Mouse (Mus musculus): ENCODE measurements around the gene Ccdc187. TPM values are rescaled to one million over a fixed set of nuclear protein-coding genes. Genes with fewer than 3 reads are reported as not detected.

Ccdc187 gene
- total and polyA plus RNA-seq, 2 experiments = under 0.01 TPM; not detected in 1

DNA sequence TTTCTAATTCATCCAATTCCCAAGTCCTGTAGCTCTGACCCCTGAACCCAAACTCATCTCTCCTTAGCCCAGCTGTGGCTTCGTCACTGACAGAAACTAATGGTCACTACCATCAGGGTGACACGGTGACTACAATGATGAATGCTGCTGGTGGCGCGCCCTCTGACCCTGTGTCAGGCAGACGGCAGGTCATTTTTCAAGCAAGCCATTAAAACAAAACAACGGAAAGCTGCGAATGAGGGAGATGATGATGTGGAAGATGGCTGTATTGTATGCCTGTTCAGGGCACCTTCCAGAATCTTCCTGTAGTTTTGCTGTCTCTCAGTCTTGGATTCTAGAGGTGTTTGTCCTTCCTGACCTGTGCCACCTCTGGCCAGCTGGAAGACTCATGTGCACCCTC, 8.0 kb downstream of the Ccdc187 start:
- H3K9ac ChIP-seq (ENCODE audit: low read depth, low read length) = no peak overlapping the region
- H3K27me3 ChIP-seq (ENCODE audit: control insufficient read depth, insufficient read depth, low read length) = no peaks in the 10 kb centered on the region
- H3K79me2 ChIP-seq (ENCODE audit: control insufficient read depth, insufficient read depth, low read length) = no peaks in the 10 kb centered on the region
- 70% methylated on average over 7 of the region's 7 CpGs for WGBS
- no peak for DNase-seq (ENCODE audit: extremely low read depth, low read depth, low spot score)
- TF ChIP-seq POLR2A (IDR thresholded peaks at IDR 0.05; ENCODE audit: extremely low read depth, insufficient read depth, low read length) (no peak), CTCF (IDR thresholded peaks at IDR 0.05; ENCODE audit: low read depth, low read length) (no peak)
- no peak overlapping the region for H3K27ac ChIP-seq (replicated peaks; ENCODE audit: insufficient read depth, low read depth, low read length)
- H3K4me3 ChIP-seq (ENCODE audit: insufficient read depth, low read depth, low read length) = no peak overlapping the region
- H3K36me3 ChIP-seq (ENCODE audit: control insufficient read depth, insufficient read depth, low read length) = no peaks in the 10 kb centered on the region
- no peaks in the 10 kb centered on the region for H3K4me1 ChIP-seq (ENCODE audit: control insufficient read depth, insufficient read depth, low read length)

DNA sequence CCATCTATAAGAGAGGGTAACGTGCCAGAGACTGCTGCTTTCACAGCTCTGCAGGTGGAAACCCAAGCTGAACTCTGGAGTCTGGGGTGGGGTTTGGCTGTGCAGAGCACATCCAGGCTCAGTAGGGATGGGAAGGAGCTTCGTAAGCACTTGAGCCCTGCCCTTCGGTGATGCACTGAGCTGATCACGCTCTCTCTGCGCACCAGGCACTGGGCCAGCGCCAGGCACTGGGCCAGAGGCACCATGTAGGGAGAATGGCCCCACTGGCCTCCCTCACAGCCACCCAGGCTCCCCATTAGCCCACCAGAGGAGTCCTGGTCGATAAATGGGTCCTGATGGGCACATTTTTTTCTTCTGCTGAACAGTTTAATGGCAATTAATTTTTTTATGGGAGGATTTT, 8.6 kb downstream of the Ccdc187 start:
- WGBS = 72% methylated on average over 7 of the region's 7 CpGs
- Histone ChIP-seq H3K9ac (ENCODE audit: low read depth, low read length) (no peak overlapping the region), H3K4me3 (ENCODE audit: insufficient read depth, low read depth, low read length) (no peak overlapping the region), H3K36me3 (ENCODE audit: control insufficient read depth, insufficient read depth, low read length) (no peaks in the 10 kb centered on the region), H3K27me3 (ENCODE audit: control insufficient read depth, insufficient read depth, low read length) (no peaks in the 10 kb centered on the region), H3K79me2 (ENCODE audit: control insufficient read depth, insufficient read depth, low read length) (no peaks in the 10 kb centered on the region), H3K27ac (replicated peaks; ENCODE audit: insufficient read depth, low read depth, low read length) (no peak overlapping the region), H3K4me1 (ENCODE audit: control insufficient read depth, insufficient read depth, low read length) (no peaks in the 10 kb centered on the region)
- no peak for TF ChIP-seq POLR2A (IDR thresholded peaks at IDR 0.05; ENCODE audit: extremely low read depth, insufficient read depth, low read length)
- no peak for TF ChIP-seq CTCF (IDR thresholded peaks at IDR 0.05; ENCODE audit: low read depth, low read length)
- no peak for DNase-seq (ENCODE audit: extremely low read depth, low read depth, low spot score)

DNA sequence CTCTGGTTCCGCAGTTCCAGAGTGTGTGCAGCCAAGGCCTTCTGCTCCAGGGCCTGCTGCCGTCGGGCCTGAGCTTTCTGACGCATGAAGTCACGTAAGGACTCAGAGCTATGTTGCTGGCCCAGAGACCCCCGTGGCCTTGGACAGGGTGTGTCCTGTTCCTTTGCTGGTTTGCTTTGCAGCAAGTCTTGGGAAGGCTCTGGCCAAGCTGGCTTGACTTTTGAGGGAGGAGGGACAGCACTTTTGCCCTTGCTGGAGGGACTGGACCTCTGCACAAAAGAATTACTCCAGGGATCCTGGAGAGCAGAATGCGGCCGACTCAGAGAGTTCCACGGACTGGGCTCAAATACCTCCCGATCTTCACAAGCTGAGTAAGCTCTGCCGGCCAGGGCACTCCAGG, 13.8 kb downstream of the Ccdc187 start:
- DNase-seq (ENCODE audit: extremely low read depth, low read depth, low spot score) = no peak
- WGBS = 83% methylated on average over 11 of the region's 11 CpGs
- H3K4me3 ChIP-seq (ENCODE audit: insufficient read depth, low read depth, low read length) = no peak overlapping the region
- TF ChIP-seq POLR2A (IDR thresholded peaks at IDR 0.05; ENCODE audit: extremely low read depth, insufficient read depth, low read length) (no peak), CTCF (IDR thresholded peaks at IDR 0.05; ENCODE audit: low read depth, low read length) (no peak)
- no peaks in the 10 kb centered on the region for H3K27me3 ChIP-seq (ENCODE audit: control insufficient read depth, insufficient read depth, low read length)
- no peaks in the 10 kb centered on the region for H3K4me1 ChIP-seq (ENCODE audit: control insufficient read depth, insufficient read depth, low read length)
- H3K27ac ChIP-seq (replicated peaks; ENCODE audit: insufficient read depth, low read depth, low read length) = no peak overlapping the region
- H3K79me2 ChIP-seq (ENCODE audit: control insufficient read depth, insufficient read depth, low read length) = no peaks in the 10 kb centered on the region
- no peaks in the 10 kb centered on the region for H3K36me3 ChIP-seq (ENCODE audit: control insufficient read depth, insufficient read depth, low read length)
- H3K9ac ChIP-seq (ENCODE audit: low read depth, low read length) = no peak overlapping the region

DNA sequence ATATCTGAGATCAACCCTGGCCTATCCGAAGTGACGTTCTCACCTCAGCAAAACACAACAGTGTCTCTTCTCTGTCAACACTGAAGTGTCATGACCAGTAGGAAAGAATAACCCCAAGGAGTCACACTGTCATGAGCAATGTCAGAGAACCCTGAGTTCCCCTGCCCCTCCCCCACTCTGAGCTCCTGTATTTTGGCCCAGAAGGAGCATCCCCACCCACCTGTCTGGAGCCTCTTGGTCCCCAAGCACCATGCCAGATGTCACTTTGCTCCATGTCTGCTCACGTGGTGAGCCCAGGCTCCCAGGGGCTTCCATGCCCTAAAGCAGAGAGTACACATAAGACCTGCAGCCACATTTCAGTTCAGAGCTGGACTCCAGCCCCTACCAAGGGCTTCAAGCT, 14.6 kb downstream of the Ccdc187 start:
- H3K27me3 ChIP-seq (ENCODE audit: control insufficient read depth, insufficient read depth, low read length) = no peaks in the 10 kb centered on the region
- no peaks in the 10 kb centered on the region for H3K36me3 ChIP-seq (ENCODE audit: control insufficient read depth, insufficient read depth, low read length)
- WGBS = 76% methylated on average over 3 of the region's 3 CpGs
- no peak overlapping the region for H3K4me3 ChIP-seq (ENCODE audit: insufficient read depth, low read depth, low read length)
- TF ChIP-seq POLR2A (IDR thresholded peaks at IDR 0.05; ENCODE audit: extremely low read depth, insufficient read depth, low read length) (no peak), CTCF (IDR thresholded peaks at IDR 0.05; ENCODE audit: low read depth, low read length) (no peak)
- no peaks in the 10 kb centered on the region for H3K4me1 ChIP-seq (ENCODE audit: control insufficient read depth, insufficient read depth, low read length)
- no peak overlapping the region for H3K9ac ChIP-seq (ENCODE audit: low read depth, low read length)
- no peaks in the 10 kb centered on the region for H3K79me2 ChIP-seq (ENCODE audit: control insufficient read depth, insufficient read depth, low read length)
- no peak for DNase-seq (ENCODE audit: extremely low read depth, low read depth, low spot score)
- H3K27ac ChIP-seq (replicated peaks; ENCODE audit: insufficient read depth, low read depth, low read length) = no peak overlapping the region

DNA sequence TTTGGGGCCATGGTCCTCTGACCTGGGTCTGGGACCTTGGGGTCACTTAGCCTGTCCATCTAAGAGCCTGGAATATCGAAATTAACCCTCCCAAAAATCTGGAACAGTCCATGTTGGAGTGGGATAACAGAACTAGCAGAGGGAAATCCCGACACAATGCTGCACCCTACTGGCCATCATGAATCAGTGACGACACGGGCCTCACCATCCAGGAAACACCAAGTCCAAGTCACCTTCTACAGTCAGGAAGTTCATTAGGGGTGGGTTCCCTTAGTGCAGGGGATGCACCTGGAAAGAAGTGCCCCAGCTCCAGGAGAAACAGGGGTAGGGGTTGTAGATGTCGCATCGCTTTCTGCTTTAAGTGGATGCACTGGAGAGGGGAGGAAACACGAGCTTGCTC, 20.7 kb downstream of the Ccdc187 start:
- H3K27me3 ChIP-seq (ENCODE audit: control insufficient read depth, insufficient read depth, low read length) = no peaks in the 10 kb centered on the region
- TF ChIP-seq CTCF (IDR thresholded peaks at IDR 0.05; ENCODE audit: low read depth, low read length) = peak; percentile 68; the same call in 1 of the 2 replicates
- no peak for TF ChIP-seq POLR2A (IDR thresholded peaks at IDR 0.05; ENCODE audit: extremely low read depth, insufficient read depth, low read length)
- no peak overlapping the region for H3K27ac ChIP-seq (replicated peaks; ENCODE audit: insufficient read depth, low read depth, low read length)
- no peak overlapping the region for H3K4me3 ChIP-seq (ENCODE audit: insufficient read depth, low read depth, low read length)
- peak; percentile 28 for DNase-seq (ENCODE audit: extremely low read depth, low read depth, low spot score)
- WGBS = 22% methylated on average over 7 of the region's 7 CpGs
- H3K9ac ChIP-seq (ENCODE audit: low read depth, low read length) = no peak overlapping the region
- H3K36me3 ChIP-seq (ENCODE audit: control insufficient read depth, insufficient read depth, low read length) = no peaks in the 10 kb centered on the region
- no peaks in the 10 kb centered on the region for H3K4me1 ChIP-seq (ENCODE audit: control insufficient read depth, insufficient read depth, low read length)
- H3K79me2 ChIP-seq (ENCODE audit: control insufficient read depth, insufficient read depth, low read length) = no peaks in the 10 kb centered on the region

DNA sequence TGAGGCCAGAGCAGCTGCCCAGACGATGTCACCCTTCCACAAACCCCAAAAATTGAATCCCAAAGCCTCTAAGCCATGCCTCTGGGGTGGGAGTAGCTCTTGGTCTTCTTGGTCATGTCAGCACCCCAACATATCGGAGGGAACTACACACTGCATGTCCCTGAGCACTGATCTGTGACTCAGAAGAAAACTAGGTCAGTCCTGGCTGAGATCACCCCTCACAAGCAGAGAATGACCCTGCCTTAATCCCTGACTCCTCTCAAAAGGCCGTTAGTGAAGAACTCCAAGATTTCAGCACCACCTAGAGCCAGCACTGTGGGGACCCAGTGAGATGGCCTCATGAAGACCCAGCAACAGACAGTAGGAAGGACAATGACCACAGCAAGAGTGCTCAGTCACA, 26.1 kb downstream of the Ccdc187 start:
- Histone ChIP-seq H3K9ac (ENCODE audit: low read depth, low read length) (no peak overlapping the region), H3K4me3 (ENCODE audit: insufficient read depth, low read depth, low read length) (no peak overlapping the region), H3K27ac (replicated peaks; ENCODE audit: insufficient read depth, low read depth, low read length) (no peak overlapping the region), H3K79me2 (ENCODE audit: control insufficient read depth, insufficient read depth, low read length) (no peaks in the 10 kb centered on the region), H3K36me3 (ENCODE audit: control insufficient read depth, insufficient read depth, low read length) (no peaks in the 10 kb centered on the region), H3K4me1 (ENCODE audit: control insufficient read depth, insufficient read depth, low read length) (no peaks in the 10 kb centered on the region), H3K27me3 (ENCODE audit: control insufficient read depth, insufficient read depth, low read length) (no peaks in the 10 kb centered on the region; the same call in 1 of the 2 replicates)
- no peak for DNase-seq (ENCODE audit: extremely low read depth, low read depth, low spot score)
- no peak for TF ChIP-seq CTCF (IDR thresholded peaks at IDR 0.05; ENCODE audit: low read depth, low read length)
- no peak for TF ChIP-seq POLR2A (IDR thresholded peaks at IDR 0.05; ENCODE audit: extremely low read depth, insufficient read depth, low read length)
- 67% methylated on average over 3 of the region's 3 CpGs for WGBS
